Mouse (Mus musculus) brain, embryonic 14.5 days (tissue): Measurements from ENCODE around the gene Aldh1l1.

Experiments
- CTCF ChIP-seq: fragments of 200-500 bp; IDR thresholded peaks from 2 replicates; pipeline ENCODE4 v1.5.1; 2012; ENCODE audit warnings: inconsistent platforms, mild to moderate bottlenecking, moderate library complexity, borderline replicate concordance; ENCODE audit not compliant: insufficient read depth, insufficient read length; ENCODE audit errors: extremely low read depth
- POLR2A ChIP-seq: fragments of 200-500 bp; IDR thresholded peaks from 2 replicates; pipeline ENCODE4 v1.6.1; 2012; ENCODE audit warnings: mild to moderate bottlenecking, inconsistent platforms, borderline replicate concordance; ENCODE audit not compliant: poor library complexity, insufficient read depth, insufficient read length, severe bottlenecking; ENCODE audit errors: extremely low read depth

- TF ChIP-seq CTCF (no peak), POLR2A (no peak)
Observed at GRCm38 (mm10) chr6:90539271-90539670, 53.0 kb downstream of the Aldh1l1 start.
